Mouse (Mus musculus) brain, embryonic 14.5 days (tissue): ENCODE results near the gene Cfap69.
A peak's percentile ranks its signal among the peaks of the same experiment; 100 is the strongest.

Experiments
- CTCF ChIP-seq: fragments of 200-500 bp; IDR thresholded peaks from 2 replicates; pipeline ENCODE4 v1.5.1; 2012; ENCODE audit warnings: inconsistent platforms, mild to moderate bottlenecking, moderate library complexity, borderline replicate concordance; ENCODE audit not compliant: insufficient read depth, insufficient read length; ENCODE audit errors: extremely low read depth
- POLR2A ChIP-seq: fragments of 200-500 bp; IDR thresholded peaks from 2 replicates; pipeline ENCODE4 v1.6.1; 2012; ENCODE audit warnings: mild to moderate bottlenecking, inconsistent platforms, borderline replicate concordance; ENCODE audit not compliant: poor library complexity, insufficient read depth, insufficient read length, severe bottlenecking; ENCODE audit errors: extremely low read depth

GRCm38 (mm10) chr5:5693956-5694653, 30.1 kb upstream of the Cfap69 start, which contains the start of gene Steap2:
- TF ChIP-seq CTCF = no peak
- TF ChIP-seq POLR2A = peak; percentile 48; the same call in 1 of the 2 replicates
